Mouse (Mus musculus): ENCODE results near the gene Slc38a8. TPM values are rescaled to one million over a fixed set of nuclear protein-coding genes. Genes with fewer than 3 reads are reported as not detected.

The Slc38a8 gene
- polyA plus RNA-seq, 1 experiment: 0.19 TPM

GRCm38 (mm10) chr8:119436933-119437332 lies 64.6 kb downstream of the Slc38a8 start:
- DNase-seq (ENCODE audit: low read depth): no peak
- TF ChIP-seq CTCF (IDR thresholded peaks at IDR 0.05; ENCODE audit: borderline replicate concordance, extremely low read depth, insufficient read depth, insufficient read length): no peak
- no peak for TF ChIP-seq POLR2A (IDR thresholded peaks at IDR 0.05; ENCODE audit: borderline replicate concordance, extremely low read depth, insufficient read depth, insufficient read length, poor library complexity, severe bottlenecking)

DNA sequence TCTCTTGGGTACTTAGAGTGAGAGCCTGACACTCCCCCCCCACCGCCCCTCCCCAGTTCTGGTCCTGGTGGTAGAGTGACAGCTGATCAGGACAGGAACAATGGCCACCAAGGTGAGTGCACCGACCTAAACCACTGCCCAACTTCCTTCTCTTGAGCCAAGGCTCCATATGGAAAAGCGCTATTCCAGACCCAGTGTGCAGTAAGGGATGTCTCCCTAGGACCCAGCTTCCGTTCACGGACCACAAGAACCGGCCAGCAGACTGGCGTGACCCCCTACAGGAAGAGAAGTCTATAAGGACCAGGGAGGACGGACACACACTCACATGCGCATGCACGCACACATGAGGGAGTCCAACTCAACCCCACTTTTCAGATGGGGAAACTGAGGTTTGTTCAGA lies 65.2 kb downstream of the Slc38a8 start:
- TF ChIP-seq POLR2A (IDR thresholded peaks at IDR 0.05; ENCODE audit: borderline replicate concordance, extremely low read depth, insufficient read depth, insufficient read length, poor library complexity, severe bottlenecking) (no peak), CTCF (IDR thresholded peaks at IDR 0.05; ENCODE audit: borderline replicate concordance, extremely low read depth, insufficient read depth, insufficient read length) (no peak)
- no peak for DNase-seq (ENCODE audit: low read depth)

DNA sequence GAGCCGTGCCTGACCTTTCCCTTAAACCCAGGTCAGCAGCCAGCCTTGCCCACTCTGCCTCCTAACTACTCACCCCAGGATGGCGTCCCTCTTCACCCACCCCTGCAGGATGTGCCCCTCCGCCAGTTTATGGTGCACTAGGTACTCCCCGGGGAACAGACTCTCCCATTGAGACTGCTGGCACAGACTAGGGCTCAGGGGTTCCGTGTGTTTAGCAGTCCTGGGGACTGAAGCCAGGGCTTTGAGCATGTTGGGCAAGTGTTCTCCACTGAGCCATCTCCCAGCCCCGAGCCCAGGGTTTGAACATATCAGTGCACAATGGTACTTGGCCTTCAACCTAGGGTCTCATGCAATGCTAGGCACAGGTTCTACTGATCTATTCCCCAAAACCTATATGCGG lies 66.0 kb downstream of the Slc38a8 start:
- no peak for DNase-seq (ENCODE audit: low read depth)
- TF ChIP-seq CTCF (IDR thresholded peaks at IDR 0.05; ENCODE audit: borderline replicate concordance, extremely low read depth, insufficient read depth, insufficient read length) (no peak), POLR2A (IDR thresholded peaks at IDR 0.05; ENCODE audit: borderline replicate concordance, extremely low read depth, insufficient read depth, insufficient read length, poor library complexity, severe bottlenecking) (no peak)

DNA sequence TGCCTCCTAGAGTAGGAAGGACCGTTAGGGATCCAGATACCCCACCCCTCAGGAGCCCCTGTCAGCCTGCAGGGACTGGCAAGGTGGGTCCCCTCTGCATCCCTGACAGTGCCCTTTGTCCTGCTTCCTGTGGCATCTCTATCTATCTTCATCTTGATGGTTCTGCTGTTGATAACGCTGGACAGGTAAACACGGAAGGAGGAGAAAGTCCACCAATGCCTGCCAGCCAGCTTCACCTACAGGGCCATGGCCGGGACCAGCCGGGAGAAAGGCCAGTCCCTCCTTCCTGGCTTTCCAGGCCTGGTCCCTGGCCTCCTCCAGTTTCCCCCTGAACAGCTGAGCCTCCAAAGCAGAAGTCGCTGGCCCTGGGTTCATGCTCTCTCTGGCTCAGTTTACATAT lies 66.9 kb downstream of the Slc38a8 start:
- DNase-seq (ENCODE audit: low read depth): no peak
- no peak for TF ChIP-seq POLR2A (IDR thresholded peaks at IDR 0.05; ENCODE audit: borderline replicate concordance, extremely low read depth, insufficient read depth, insufficient read length, poor library complexity, severe bottlenecking)

- no peak for DNase-seq (ENCODE audit: low read depth)
- TF ChIP-seq POLR2A (IDR thresholded peaks at IDR 0.05; ENCODE audit: borderline replicate concordance, extremely low read depth, insufficient read depth, insufficient read length, poor library complexity, severe bottlenecking) (no peak), CTCF (IDR thresholded peaks at IDR 0.05; ENCODE audit: borderline replicate concordance, extremely low read depth, insufficient read depth, insufficient read length) (no peak)
Observed at GRCm38 (mm10) chr8:119433582-119434174, 67.8 kb downstream of the Slc38a8 start, which contains the start of gene Osgin1. Gene Osgin1 (plus strand): TSS chr8:119434124.

DNA sequence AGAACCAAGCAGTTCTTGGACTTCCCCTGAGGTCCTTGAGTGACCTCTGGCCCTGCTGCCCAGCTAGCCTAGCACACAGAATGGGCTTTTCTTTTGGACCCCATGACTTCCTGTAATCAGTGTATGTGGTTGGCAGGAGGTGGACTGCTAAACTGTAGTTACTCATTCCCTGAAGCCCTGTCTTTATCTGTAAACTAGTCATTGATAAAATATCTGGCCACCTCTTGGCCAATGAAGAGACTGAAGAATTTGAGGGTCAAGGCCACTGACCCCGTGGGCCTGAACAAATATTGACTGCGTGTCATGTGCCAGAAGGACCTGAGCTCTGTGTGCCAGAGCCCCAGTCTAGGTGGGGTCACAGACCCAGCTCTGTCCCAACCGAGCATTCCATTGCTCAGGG lies 69.1 kb downstream of the Slc38a8 start:
- no peak for TF ChIP-seq POLR2A (IDR thresholded peaks at IDR 0.05; ENCODE audit: borderline replicate concordance, extremely low read depth, insufficient read depth, insufficient read length, poor library complexity, severe bottlenecking)
- no peak for DNase-seq (ENCODE audit: low read depth)

DNA sequence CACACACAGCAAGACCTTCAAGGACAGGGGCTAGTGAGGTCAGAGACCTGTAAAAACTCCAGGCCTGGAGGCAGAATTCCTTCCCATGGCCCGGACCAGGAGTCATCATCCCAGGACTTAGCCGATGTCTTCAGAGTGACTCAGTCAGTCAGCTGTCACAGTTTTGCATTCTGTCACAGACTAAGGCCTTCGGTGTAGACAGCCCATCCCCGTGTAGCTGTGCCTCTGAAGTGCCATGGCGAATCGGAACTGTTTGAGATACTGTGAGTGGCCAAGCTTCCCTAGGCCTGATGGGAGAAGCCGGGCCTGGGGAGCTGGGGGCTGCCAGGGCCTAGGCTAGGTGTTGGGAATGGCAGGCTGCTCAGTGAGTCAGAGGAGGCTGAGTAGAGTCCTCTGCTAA lies 70.8 kb downstream of the Slc38a8 start:
- TF ChIP-seq POLR2A (IDR thresholded peaks at IDR 0.05; ENCODE audit: borderline replicate concordance, extremely low read depth, insufficient read depth, insufficient read length, poor library complexity, severe bottlenecking) (no peak), CTCF (IDR thresholded peaks at IDR 0.05; ENCODE audit: borderline replicate concordance, extremely low read depth, insufficient read depth, insufficient read length) (no peak)
- DNase-seq (ENCODE audit: low read depth): no peak

DNA sequence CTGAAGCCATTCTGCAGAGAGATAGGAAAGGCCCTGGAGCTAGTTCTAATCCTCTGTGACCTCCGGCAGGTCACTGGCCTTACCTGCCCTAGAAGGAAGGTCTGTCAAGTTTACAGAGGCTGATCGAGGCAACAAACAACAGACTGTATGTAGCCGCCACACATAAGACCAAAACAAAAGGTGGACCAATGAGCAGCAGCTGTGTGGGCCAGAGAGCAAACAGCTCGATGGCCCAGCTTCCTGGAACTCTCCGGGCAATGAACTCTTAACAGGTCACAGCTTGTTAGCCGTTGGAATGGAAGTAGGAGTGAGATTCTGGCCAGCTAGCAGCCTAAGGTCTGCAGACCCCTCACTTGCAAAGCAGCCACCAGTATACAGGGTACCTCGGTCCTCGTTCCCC lies 71.2 kb downstream of the Slc38a8 start:
- no peak for DNase-seq (ENCODE audit: low read depth)
- no peak for TF ChIP-seq CTCF (IDR thresholded peaks at IDR 0.05; ENCODE audit: borderline replicate concordance, extremely low read depth, insufficient read depth, insufficient read length)

Other genes with a start within 250 kb of the Slc38a8 start
- gene Hsbp1, start 157.2 kb downstream of the Slc38a8 start, polyA plus RNA-seq (2012; rRNA removed): 380 and 399 TPM in 2 replicates
- gene Mlycd, start 106.8 kb downstream of the Slc38a8 start, polyA plus RNA-seq (2012; rRNA removed): 16.3 and 19.5 TPM in 2 replicates
- gene Osgin1, start 67.6 kb downstream of the Slc38a8 start, polyA plus RNA-seq (2012; rRNA removed): 0.41 and 0.69 TPM in 2 replicates
- gene Necab2, start 55.0 kb downstream of the Slc38a8 start, polyA plus RNA-seq (2012; rRNA removed): 32.6 and 43.5 TPM in 2 replicates
- gene Mbtps1, start 57.0 kb upstream of the Slc38a8 start, polyA plus RNA-seq (2012; rRNA removed): 89.9 and 96.7 TPM in 2 replicates
- 69.1 and 101 TPM in 2 replicates for gene Hsdl1, start 73.5 kb upstream of the Slc38a8 start, polyA plus RNA-seq (2012; rRNA removed)
- 0.40 and 0.44 TPM in 2 replicates for gene Dnaaf1, start 73.5 kb upstream of the Slc38a8 start, polyA plus RNA-seq (2012; rRNA removed)
- 24.0 and 36.7 TPM in 2 replicates for gene Taf1c, start 103.5 kb upstream of the Slc38a8 start, polyA plus RNA-seq (2012; rRNA removed)
- 0.12 and 0.25 TPM in 2 replicates for gene Adad2, start 111.0 kb upstream of the Slc38a8 start, polyA plus RNA-seq (2012; rRNA removed)
- gene Kcng4, start 134.0 kb upstream of the Slc38a8 start, polyA plus RNA-seq (2012; rRNA removed): 0.14 and 0.23 TPM in 2 replicates
- 3.1 TPM in 2 replicates for gene Wfdc1, start 164.7 kb upstream of the Slc38a8 start, polyA plus RNA-seq (2012; rRNA removed)
- 0.24 and 0.38 TPM in 2 replicates for gene Atp2c2, start 198.3 kb upstream of the Slc38a8 start, polyA plus RNA-seq (2012; rRNA removed)